ENCODE assay signal across 25 mouse cellular contexts in genomic region chr2:120493254-120493653, GRCm38 (mm10). TPM values are rescaled to one million over a fixed set of nuclear protein-coding genes. Genes with fewer than 3 reads are reported as not detected.
DNase-seq lines count a peak whose midpoint lies in the region; ATAC-seq and TF ChIP-seq lines count a peak whose summit lies in the region.
"Had no signal": no experiment of that assay in that cellular context is flagged by ENCODE, and none has a peak within 500 bp of the region (broad histone marks: within the 10 kb centered on the region; RNA-seq: fewer than 3 reads in every experiment).

No protein-coding gene starts in this region.

- no peaks in the 10 kb centered on the region for H3K27me3 ChIP-seq in limb, embryonic 14.5 days (ENCODE audit: control insufficient read depth, insufficient read depth, low read length)
- H3K27me3 ChIP-seq in limb, embryonic 10.5 days (ENCODE audit: low read depth, poor library complexity, severe bottlenecking), result no peaks in the 10 kb centered on the region
- no peaks in the 10 kb centered on the region for H3K27me3 ChIP-seq in lung, embryonic 16.5 days (ENCODE audit: control insufficient read depth, insufficient read depth, low read depth, low read length)
- no peaks in the 10 kb centered on the region for H3K27me3 ChIP-seq in liver, embryonic 11.5 days (replicated peaks; ENCODE audit: control insufficient read depth, insufficient read depth, low read length)
- H3K27me3 ChIP-seq: embryonic facial prominence, embryonic 12.5 days; embryonic facial prominence, embryonic 15.5 days; forebrain, embryonic 12.5 days had no signal

- H3K4me3 ChIP-seq in limb, embryonic 14.5 days (replicated peaks; ENCODE audit: low read length), result no peak overlapping the region
- no peak overlapping the region for H3K4me3 ChIP-seq in limb, embryonic 10.5 days
- H3K4me3 ChIP-seq in lung, embryonic 16.5 days (ENCODE audit: low read length), result no peak overlapping the region
- H3K4me3 ChIP-seq in lung, adult 2 months (replicated peaks; ENCODE audit: extremely low read depth, low read depth, low read length), result no peak overlapping the region
- no peak overlapping the region for H3K4me3 ChIP-seq in liver, embryonic 11.5 days (ENCODE audit: low read depth, low read length)
- H3K4me3 ChIP-seq: embryonic facial prominence, embryonic 12.5 days; embryonic facial prominence, embryonic 15.5 days; erythroblast, embryonic 14.5 days; forebrain, embryonic 10.5 days; forebrain, embryonic 12.5 days had no signal

- no peaks in the 10 kb centered on the region for H3K36me3 ChIP-seq in limb, embryonic 14.5 days (ENCODE audit: control insufficient read depth, insufficient read depth, low read length)
- H3K36me3 ChIP-seq in limb, embryonic 10.5 days, result no peaks in the 10 kb centered on the region
- H3K36me3 ChIP-seq in lung, embryonic 16.5 days (ENCODE audit: control insufficient read depth, insufficient read depth, low read length), result no peaks in the 10 kb centered on the region
- H3K36me3 ChIP-seq in liver, embryonic 11.5 days (ENCODE audit: control insufficient read depth, insufficient read depth, low read length), result no peaks in the 10 kb centered on the region
- H3K36me3 ChIP-seq: embryonic facial prominence, embryonic 12.5 days; embryonic facial prominence, embryonic 15.5 days; forebrain, embryonic 10.5 days; forebrain, embryonic 12.5 days had no signal

- H3K9ac ChIP-seq in limb, embryonic 14.5 days (ENCODE audit: low read depth, low read length, severe bottlenecking), result no peak overlapping the region
- H3K9ac ChIP-seq in lung, embryonic 16.5 days (ENCODE audit: low read length), result no peak overlapping the region
- H3K9ac ChIP-seq in liver, embryonic 11.5 days (ENCODE audit: low read depth, low read length), result no peak overlapping the region
- H3K9ac ChIP-seq: embryonic facial prominence, embryonic 12.5 days; embryonic facial prominence, embryonic 15.5 days; forebrain, embryonic 12.5 days had no signal

- H3K9me3 ChIP-seq in limb, embryonic 14.5 days (ENCODE audit: control insufficient read depth, low read length), result no peaks in the 10 kb centered on the region
- no peaks in the 10 kb centered on the region for H3K9me3 ChIP-seq in limb, embryonic 10.5 days (replicated peaks)
- H3K9me3 ChIP-seq in lung, embryonic 16.5 days (ENCODE audit: control insufficient read depth, low read length), result no peaks in the 10 kb centered on the region
- no peaks in the 10 kb centered on the region for H3K9me3 ChIP-seq in liver, embryonic 11.5 days (ENCODE audit: control insufficient read depth, low read length)
- H3K9me3 ChIP-seq: embryonic facial prominence, embryonic 12.5 days; embryonic facial prominence, embryonic 15.5 days; forebrain, embryonic 10.5 days; forebrain, embryonic 12.5 days had no signal

- WGBS in limb, embryonic 14.5 days, result 62% methylated on average over 4 of the region's 4 CpGs
- WGBS in limb, embryonic 10.5 days, result 81% methylated on average over 4 of the region's 4 CpGs
- 42% methylated on average over 4 of the region's 4 CpGs for WGBS in lung, embryonic 16.5 days
- WGBS in lung, adult 2 months, result 48% methylated on average over 4 of the region's 4 CpGs
- 65% methylated on average over 4 of the region's 4 CpGs for WGBS in liver, embryonic 11.5 days

- peak; percentile 44; the same call in 1 of the 2 replicates for ATAC-seq in limb, embryonic 14.5 days (ENCODE audit: low FRiP score, low read depth)
- ATAC-seq in lung, embryonic 16.5 days (ENCODE audit: low read depth), result peak; percentile 81
- no peak for ATAC-seq in liver, embryonic 11.5 days (replicated peaks; ENCODE audit: low FRiP score)
- ATAC-seq: forebrain, embryonic 14.5 days; forebrain, embryonic 16.5 days had no signal

- no peak for TF ChIP-seq CTCF in lung, adult 2 months (IDR thresholded peaks at IDR 0.05; ENCODE audit: insufficient read depth, low read length)

- H3K27ac ChIP-seq in limb, embryonic 14.5 days (replicated peaks; ENCODE audit: low read depth, low read length), result no peak overlapping the region
- no peak overlapping the region for H3K27ac ChIP-seq in limb, embryonic 10.5 days
- H3K27ac ChIP-seq in lung, embryonic 16.5 days (ENCODE audit: low read length), result no peak overlapping the region
- H3K27ac ChIP-seq in liver, embryonic 11.5 days (ENCODE audit: low read depth, low read length), result no peak overlapping the region
- H3K27ac ChIP-seq: embryonic facial prominence, embryonic 12.5 days; embryonic facial prominence, embryonic 15.5 days; forebrain, embryonic 10.5 days; forebrain, embryonic 12.5 days had no signal

- H3K4me1 ChIP-seq in limb, embryonic 14.5 days (ENCODE audit: control insufficient read depth, insufficient read depth, low read length), result no peaks in the 10 kb centered on the region
- H3K4me1 ChIP-seq in limb, embryonic 10.5 days, result no peaks in the 10 kb centered on the region
- H3K4me1 ChIP-seq in lung, embryonic 16.5 days (replicated peaks; ENCODE audit: control insufficient read depth, insufficient read depth, low read length), result no peaks in the 10 kb centered on the region
- no peaks in the 10 kb centered on the region for H3K4me1 ChIP-seq in lung, adult 2 months (ENCODE audit: control insufficient read depth, insufficient read depth, low read length)
- H3K4me1 ChIP-seq in liver, embryonic 11.5 days (replicated peaks; ENCODE audit: control insufficient read depth, insufficient read depth, low read length), result no peaks in the 10 kb centered on the region
- H3K4me1 ChIP-seq: embryonic facial prominence, embryonic 12.5 days; embryonic facial prominence, embryonic 15.5 days; forebrain, embryonic 10.5 days; forebrain, embryonic 12.5 days had no signal

- DNase-seq in limb, embryonic 14.5 days (ENCODE audit: low spot score), result no peak
- no peak for DNase-seq in limb, embryonic 10.5 days (ENCODE audit: low spot score)
- no peak for DNase-seq in lung, adult 2 months
- DNase-seq in lung, postnatal 10 days, result peak; percentile 13
- no peak for DNase-seq in lung, adult 18-20 months
- peak; percentile 7 for DNase-seq in lung, postnatal 36 days
- DNase-seq in liver, embryonic 11.5 days (ENCODE audit: low spot score), result no peak
- DNase-seq: adrenal gland, adult 2 months; adrenal gland, postnatal 10 days; adrenal gland, postnatal 25 days; cerebellum, adult 11 months; cerebellum, adult 18-20 months; cerebellum, adult 8-10 months; cerebellum, adult 9-11 months; cerebellum, postnatal 14 days; cerebellum, postnatal 36 days; embryo, embryonic 11 days had no signal

- no peak overlapping the region for H3K4me2 ChIP-seq in limb, embryonic 14.5 days (replicated peaks; ENCODE audit: low read depth, low read length, severe bottlenecking)
- no peak overlapping the region for H3K4me2 ChIP-seq in lung, embryonic 16.5 days (ENCODE audit: low read depth, low read length)
- no peak overlapping the region for H3K4me2 ChIP-seq in liver, embryonic 11.5 days
- H3K4me2 ChIP-seq: embryonic facial prominence, embryonic 12.5 days; embryonic facial prominence, embryonic 15.5 days; forebrain, embryonic 12.5 days had no signal

- no peak for TF ChIP-seq POLR2A in limb, embryonic 14.5 days (IDR thresholded peaks at IDR 0.05; ENCODE audit: borderline replicate concordance, extremely low read depth, insufficient read depth, insufficient read length)
- no peak for TF ChIP-seq POLR2A in lung, adult 2 months (IDR thresholded peaks at IDR 0.05; ENCODE audit: borderline replicate concordance, extremely low read depth, low read depth, low read length)

RNA-seq across cellular contexts. Expression of gene Capn3, which starts 37.4 kb away (rescaled TPM):
- polyA plus RNA-seq in limb, embryonic 14.5 days (2012; rRNA removed), result 6.0 and 6.4 TPM in 2 replicates
- 2.9 and 4.2 TPM in 2 replicates for polyA plus RNA-seq in limb, embryonic 14.5 days (2014; fragmentation: Nextera tagmentation; extraction: Ambion mirVana)
- 0.30 and 0.58 TPM in 2 replicates for polyA plus RNA-seq in limb, embryonic 10.5 days (2016; fragmentation: Nextera tagmentation; extraction: Ambion mirVana)
- 0.94 and 1.1 TPM in 2 replicates for polyA plus RNA-seq in lung, embryonic 16.5 days (2015; fragmentation: Nextera tagmentation; extraction: Ambion mirVana)
- polyA plus RNA-seq in lung, adult 2 months (2012; rRNA removed), result 0.54 and 3.5 TPM in 2 replicates
- 6.3 and 7.5 TPM in 2 replicates for polyA plus RNA-seq in liver, embryonic 11.5 days (2014; fragmentation: Nextera tagmentation; extraction: Ambion mirVana)
- polyA plus RNA-seq: erythroblast, embryonic 14.5 days had no signal

Comparison
In these comparisons a context has a peak if more than half of its experiments do, and no peak if none do; other contexts are left out.
1. DNase-seq: peak in lung, postnatal 10 days (single experiment) and lung, postnatal 36 days (single experiment); none in limb, embryonic 14.5 days (single experiment), limb, embryonic 10.5 days (single experiment), lung, adult 2 months (single experiment), lung, adult 18-20 months (0 of 2) and liver, embryonic 11.5 days (single experiment).